Mouse (Mus musculus) ES-E14 (cell line): ENCODE measurements around the gene Scn2b. TPM values are rescaled to one million over a fixed set of nuclear protein-coding genes. Genes with fewer than 3 reads are reported as not detected.

ENCODE experiments used
- DNase-seq: peaks from one replicate; pipeline ENCODE4 v3.0.0-alpha.2; 2013; ENCODE audit warnings: low read depth, low spot score
- H3K27ac ChIP-seq: 2 replicates; pipeline ENCODE4 v1.5.1; 2012; ENCODE audit warnings: low read depth, mild to moderate bottlenecking, low read length, moderate library complexity, mixed read lengths; ENCODE audit not compliant: poor library complexity, insufficient read depth, severe bottlenecking
- H3K36me3 ChIP-seq: 2 replicates; pipeline ENCODE4 v1.6.1; 2012; ENCODE audit warnings: mild to moderate bottlenecking, low read length, moderate library complexity, mixed read lengths; ENCODE audit not compliant: control insufficient read depth, poor library complexity, insufficient read depth, severe bottlenecking
- H3K4me1 ChIP-seq, 2 experiments: fragments of 150-350 bp in 1 of 2; sonication (generic) in 1 of 2; 2 replicates each; pipeline ENCODE4 v1.6.1; 2012; ENCODE audit warnings: low read length in 2 of 2, mild to moderate bottlenecking in 1 of 2, mixed read lengths in 1 of 2; ENCODE audit not compliant: control insufficient read depth in 2 of 2, insufficient read depth in 2 of 2, poor library complexity in 1 of 2
- H3K4me3 ChIP-seq, 2 experiments: fragments of 150-350 bp in 1 of 2; sonication (generic) in 1 of 2; 2 replicates each; pipeline ENCODE4 v1.5.1; 2012; ENCODE audit warnings: low read length in 2 of 2, low read depth in 1 of 2, mild to moderate bottlenecking in 1 of 2, mixed read lengths in 1 of 2; ENCODE audit not compliant: insufficient read depth in 1 of 2, poor library complexity in 1 of 2, severe bottlenecking in 1 of 2
- H3K9ac ChIP-seq: 2 replicates; pipeline ENCODE4 v1.6.1; 2012; ENCODE audit warnings: low read depth, mild to moderate bottlenecking, low read length, mixed read lengths; ENCODE audit not compliant: poor library complexity, insufficient read depth, severe bottlenecking
- H3K9me3 ChIP-seq: fragments of 150-350 bp; sonication (generic); 2 replicates; pipeline ENCODE4 v1.6.1; 2012; ENCODE audit warnings: low read depth, mild to moderate bottlenecking, low read length; ENCODE audit not compliant: control insufficient read depth, insufficient read depth
- CHD2 ChIP-seq: IDR thresholded peaks from 2 replicates; pipeline ENCODE4 v1.6.1; 2014; ENCODE audit warnings: mild to moderate bottlenecking, low read depth, low read length, inconsistent platforms
- HCFC1 ChIP-seq: IDR thresholded peaks from 2 replicates; pipeline ENCODE4 v1.6.1; 2012; ENCODE audit warnings: low read length, inconsistent platforms, borderline replicate concordance; ENCODE audit not compliant: insufficient read depth
- MAFK ChIP-seq: IDR thresholded peaks from 2 replicates; pipeline ENCODE4 v1.6.1; 2014; ENCODE audit warnings: mild to moderate bottlenecking, low read depth, low read length, inconsistent platforms; ENCODE audit not compliant: insufficient read depth
- ZC3H11A ChIP-seq: IDR thresholded peaks from 2 replicates; pipeline ENCODE4 v1.6.1; 2012; ENCODE audit warnings: low read depth, mild to moderate bottlenecking, inconsistent platforms, low read length, borderline replicate concordance
- ZNF384 ChIP-seq: IDR thresholded peaks from 2 replicates; pipeline ENCODE4 v1.6.1; 2012; ENCODE audit warnings: low read depth, low read length, inconsistent platforms
- in situ Hi-C, 2 experiments: fragments of 600-800 bp; cut with MboI; formaldehyde crosslinking; loops; one replicate each; pipeline ENCODE4 v1.15.1; 2025; ENCODE audit warnings: low sequenced_read_pairs in 2 of 2, inconsistent platforms in 1 of 2; ENCODE audit not compliant: unreplicated experiment in 2 of 2
- total RNA-seq: library from RNA; depleted of rRNA; stranded (reverse); fragments of 300-350 nt; gene quantifications from 2 replicates; pipeline ENCODE4 v1.2.3, GENCODE M21; 2012

Scn2b gene
- total RNA-seq, 1 experiment = 1.1 TPM

- Histone ChIP-seq H3K9ac (no peak overlapping the region), H3K4me3 (no peak overlapping the region), H3K9me3 (no peaks in the 10 kb centered on the region), H3K36me3 (no peaks in the 10 kb centered on the region), H3K27ac (no peak overlapping the region), H3K4me1 (no peaks in the 10 kb centered on the region)
- in situ Hi-C loops = no loop called here
- TF ChIP-seq ZNF384 (no peak), MAFK (no peak), ZC3H11A (no peak), HCFC1 (no peak), CHD2 (no peak)
- DNase-seq = no peak
Measured at GRCm38 (mm10) chr9:45150933-45151332, 33.4 kb downstream of the Scn2b start.

- Histone ChIP-seq H3K36me3 (no peaks in the 10 kb centered on the region), H3K27ac (no peak overlapping the region), H3K9me3 (no peaks in the 10 kb centered on the region), H3K4me3 (no peak overlapping the region), H3K9ac (no peak overlapping the region), H3K4me1 (no peaks in the 10 kb centered on the region)
- in situ Hi-C loops = no loop called here
- TF ChIP-seq HCFC1 (no peak), ZC3H11A (no peak), ZNF384 (no peak), CHD2 (no peak), MAFK (no peak)
- no peak for DNase-seq
Measured at GRCm38 (mm10) chr9:45153361-45153760, 35.8 kb downstream of the Scn2b start.

GRCm38 (mm10) chr9:45167903-45168302 is 50.3 kb downstream of the Scn2b start:
- H3K27ac ChIP-seq = no peak overlapping the region
- H3K4me3 ChIP-seq = no peak overlapping the region
- no peaks in the 10 kb centered on the region for H3K36me3 ChIP-seq
- DNase-seq = no peak
- in situ Hi-C loops = no loop called here
- H3K9me3 ChIP-seq = no peaks in the 10 kb centered on the region
- H3K4me1 ChIP-seq = peaks cover 1 to 2% of the 10 kb centered on the region in 2 experiments; a peak in 1 of 4 replicates
- TF ChIP-seq ZC3H11A (no peak), ZNF384 (no peak), HCFC1 (no peak), MAFK (no peak), CHD2 (no peak)
- no peak overlapping the region for H3K9ac ChIP-seq

GRCm38 (mm10) chr9:45170150-45170549 is 52.6 kb downstream of the Scn2b start:
- Histone ChIP-seq H3K4me3 (no peak overlapping the region), H3K9me3 (no peaks in the 10 kb centered on the region), H3K4me1 (peaks cover 1 to 2% of the 10 kb centered on the region in 2 experiments; a peak in 1 of 4 replicates), H3K9ac (no peak overlapping the region), H3K27ac (no peak overlapping the region), H3K36me3 (no peaks in the 10 kb centered on the region)
- in situ Hi-C loops = no loop called here
- TF ChIP-seq ZC3H11A = no peak
- no peak for TF ChIP-seq ZNF384
- no peak for TF ChIP-seq MAFK
- no peak for TF ChIP-seq HCFC1
- TF ChIP-seq CHD2 = no peak
- DNase-seq = no peak
